Mouse (Mus musculus): ENCODE data around the gene Srebf2.
A peak's percentile ranks its signal among the peaks of the same experiment; 100 is the strongest.
"Not testable (repeated sequence)": the region's sequence is repeated elsewhere in the genome, so short reads cannot be mapped to it uniquely, and the experiment has no call there.

The Srebf2 gene

GRCm38 (mm10) chr15:82235661-82236060, 88.7 kb downstream of the Srebf2 start:
- H3K4me1 ChIP-seq (replicated peaks; ENCODE audit: low read depth, low read length) = peaks cover 90% of the 10 kb centered on the region
- H3K4me3 ChIP-seq (replicated peaks; ENCODE audit: low read length) = 0 out of 2 replicates have a peak overlapping the region, but pooled peaks have one; percentile 13
- H3K9me3 ChIP-seq (ENCODE audit: low read length) = no peaks in the 10 kb centered on the region
- TF ChIP-seq NANOG (IDR thresholded peaks at IDR 0.05; ENCODE audit: borderline replicate concordance, low read length) = no peak
- TF ChIP-seq POU5F1 (IDR thresholded peaks at IDR 0.05; ENCODE audit: borderline replicate concordance, low read length) = no peak
- no peak for TF ChIP-seq CTCF (conservative IDR thresholded peaks at IDR 0.05; ENCODE audit: low read length)
- H3K36me3 ChIP-seq (ENCODE audit: insufficient read depth, low read length) = peaks cover 89% of the 10 kb centered on the region
- H3K27me3 ChIP-seq (ENCODE audit: insufficient read depth, low read length) = no peaks in the 10 kb centered on the region

- Histone ChIP-seq H3K4me1 (replicated peaks; ENCODE audit: low read depth, low read length) (peaks cover 94% of the 10 kb centered on the region), H3K9me3 (ENCODE audit: low read length) (no peaks in the 10 kb centered on the region), H3K36me3 (ENCODE audit: insufficient read depth, low read length) (peaks cover 98% of the 10 kb centered on the region)
Measured at GRCm38 (mm10) chr15:82236565-82236964, 89.6 kb downstream of the Srebf2 start.

GRCm38 (mm10) chr15:82243311-82243710, 96.3 kb downstream of the Srebf2 start:
- peaks cover 83% of the 10 kb centered on the region for H3K4me1 ChIP-seq (replicated peaks; ENCODE audit: low read depth, low read length)
- no peaks in the 10 kb centered on the region for H3K27me3 ChIP-seq (ENCODE audit: insufficient read depth, low read length)
- TF ChIP-seq CTCF (conservative IDR thresholded peaks at IDR 0.05; ENCODE audit: low read length) (no peak), NANOG (IDR thresholded peaks at IDR 0.05; ENCODE audit: borderline replicate concordance, low read length) (no peak), POU5F1 (IDR thresholded peaks at IDR 0.05; ENCODE audit: borderline replicate concordance, low read length) (no peak)
- H3K9me3 ChIP-seq (ENCODE audit: low read length) = no peaks in the 10 kb centered on the region
- H3K4me3 ChIP-seq (replicated peaks; ENCODE audit: low read length) = peak overlapping the region; percentile 94
- H3K36me3 ChIP-seq (ENCODE audit: insufficient read depth, low read length) = peaks cover 48% of the 10 kb centered on the region

More at GRCm38 (mm10) chr15:82236565-82236964, 89.6 kb downstream of the Srebf2 start:
- H3K4me3 ChIP-seq (replicated peaks; ENCODE audit: low read length) = no peak overlapping the region
- TF ChIP-seq NANOG (IDR thresholded peaks at IDR 0.05; ENCODE audit: borderline replicate concordance, low read length) (no peak), POU5F1 (IDR thresholded peaks at IDR 0.05; ENCODE audit: borderline replicate concordance, low read length) (no peak), CTCF (conservative IDR thresholded peaks at IDR 0.05; ENCODE audit: low read length) (peak; percentile 99)
- no peaks in the 10 kb centered on the region for H3K27me3 ChIP-seq (ENCODE audit: insufficient read depth, low read length)

- H3K36me3 ChIP-seq (ENCODE audit: insufficient read depth, low read length) = peaks cover 43% of the 10 kb centered on the region
- no peaks in the 10 kb centered on the region for H3K27me3 ChIP-seq (ENCODE audit: insufficient read depth, low read length)
- peak overlapping the region; percentile 94 for H3K4me3 ChIP-seq (replicated peaks; ENCODE audit: low read length)
- peaks cover 83% of the 10 kb centered on the region for H3K4me1 ChIP-seq (replicated peaks; ENCODE audit: low read depth, low read length)
- no peaks in the 10 kb centered on the region for H3K9me3 ChIP-seq (ENCODE audit: low read length)
- TF ChIP-seq POU5F1 (IDR thresholded peaks at IDR 0.05; ENCODE audit: borderline replicate concordance, low read length) (no peak), CTCF (conservative IDR thresholded peaks at IDR 0.05; ENCODE audit: low read length) (no peak), NANOG (IDR thresholded peaks at IDR 0.05; ENCODE audit: borderline replicate concordance, low read length) (no peak)
Measured at GRCm38 (mm10) chr15:82243742-82244114, 96.7 kb downstream of the Srebf2 start.

- H3K9me3 ChIP-seq (ENCODE audit: low read length) = no peaks in the 10 kb centered on the region
- TF ChIP-seq POU5F1 (IDR thresholded peaks at IDR 0.05; ENCODE audit: borderline replicate concordance, low read length) = no peak
- no peak for TF ChIP-seq CTCF (conservative IDR thresholded peaks at IDR 0.05; ENCODE audit: low read length)
- no peak for TF ChIP-seq NANOG (IDR thresholded peaks at IDR 0.05; ENCODE audit: borderline replicate concordance, low read length)
Measured at GRCm38 (mm10) chr15:82244115-82244804, 97.3 kb downstream of the Srebf2 start, which contains the start of gene Cenpm. Gene Cenpm, minus strand, starts transcription at chr15:82244748.

GRCm38 (mm10) chr15:82244805-82245161, 97.8 kb downstream of the Srebf2 start:
- Histone ChIP-seq H3K4me1 (replicated peaks; ENCODE audit: low read depth, low read length) (peaks cover 82% of the 10 kb centered on the region), H3K4me3 (replicated peaks; ENCODE audit: low read length) (peak overlapping the region; percentile 94), H3K36me3 (ENCODE audit: insufficient read depth, low read length) (peaks cover 33% of the 10 kb centered on the region)
- not testable (repeated sequence) for H3K9me3 ChIP-seq (ENCODE audit: low read length); H3K27me3 ChIP-seq (ENCODE audit: insufficient read depth, low read length)

More at GRCm38 (mm10) chr15:82244115-82244804, 97.3 kb downstream of the Srebf2 start, which contains the start of gene Cenpm:
- Histone ChIP-seq H3K4me1 (replicated peaks; ENCODE audit: low read depth, low read length) (peaks cover 83% of the 10 kb centered on the region), H3K36me3 (ENCODE audit: insufficient read depth, low read length) (peaks cover 38% of the 10 kb centered on the region), H3K27me3 (ENCODE audit: insufficient read depth, low read length) (no peaks in the 10 kb centered on the region), H3K4me3 (replicated peaks; ENCODE audit: low read length) (peak within 1 kb of the TSS; percentile 94)

DNA sequence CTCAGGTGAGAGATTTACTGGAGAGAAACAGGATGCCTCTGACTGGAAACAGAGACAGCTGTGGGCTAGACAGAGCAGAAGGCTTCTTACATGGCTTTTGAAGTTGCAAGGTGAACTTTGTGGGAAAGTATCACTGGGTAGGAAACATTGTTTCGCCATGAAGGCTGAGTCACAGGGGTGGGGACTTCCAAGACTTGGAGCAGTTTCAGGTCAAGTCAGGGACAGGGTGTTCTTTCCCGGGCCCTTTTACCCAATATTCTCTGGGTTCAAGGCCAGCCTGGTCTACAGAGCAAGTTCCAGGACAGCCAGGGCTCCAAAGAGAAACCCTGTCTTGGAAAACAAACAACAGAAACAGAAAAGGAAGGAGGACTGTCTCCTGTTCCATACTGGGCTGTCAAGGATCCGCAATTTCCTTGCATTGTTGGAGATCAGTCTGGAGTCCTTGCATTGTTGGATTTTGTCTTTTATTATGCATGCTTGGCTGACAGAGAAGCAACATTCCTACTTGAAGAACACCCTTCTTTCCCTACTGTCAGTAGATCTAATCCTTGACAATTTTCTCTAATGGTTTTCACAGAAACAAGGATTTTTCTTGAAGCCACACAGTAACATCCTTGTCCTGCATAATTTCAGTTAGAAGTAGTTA, 100.3 kb downstream of the Srebf2 start:
- peaks cover 10% of the 10 kb centered on the region for H3K36me3 ChIP-seq (ENCODE audit: insufficient read depth, low read length)
- TF ChIP-seq NANOG (IDR thresholded peaks at IDR 0.05; ENCODE audit: borderline replicate concordance, low read length) (peak; percentile 73), POU5F1 (IDR thresholded peaks at IDR 0.05; ENCODE audit: borderline replicate concordance, low read length) (peak; percentile 79; the same call in 1 of the 2 replicates), CTCF (conservative IDR thresholded peaks at IDR 0.05; ENCODE audit: low read length) (no peak)
- H3K9me3 ChIP-seq (ENCODE audit: low read length) = peaks cover 5% of the 10 kb centered on the region; the same call in 1 of the 2 replicates
- peaks cover 79% of the 10 kb centered on the region for H3K4me1 ChIP-seq (replicated peaks; ENCODE audit: low read depth, low read length)
- no peaks in the 10 kb centered on the region for H3K27me3 ChIP-seq (ENCODE audit: insufficient read depth, low read length)
- H3K4me3 ChIP-seq (replicated peaks; ENCODE audit: low read length) = no peak overlapping the region; the same call in 1 of the 2 replicates

- peaks cover 5% of the 10 kb centered on the region; the same call in 1 of the 2 replicates for H3K9me3 ChIP-seq (ENCODE audit: low read length)
- H3K36me3 ChIP-seq (ENCODE audit: insufficient read depth, low read length) = no peaks in the 10 kb centered on the region
- H3K4me1 ChIP-seq (replicated peaks; ENCODE audit: low read depth, low read length) = peaks cover 87% of the 10 kb centered on the region
- TF ChIP-seq NANOG (IDR thresholded peaks at IDR 0.05; ENCODE audit: borderline replicate concordance, low read length) (no peak), POU5F1 (IDR thresholded peaks at IDR 0.05; ENCODE audit: borderline replicate concordance, low read length) (no peak), CTCF (conservative IDR thresholded peaks at IDR 0.05; ENCODE audit: low read length) (peak; percentile 79)
- no peaks in the 10 kb centered on the region for H3K27me3 ChIP-seq (ENCODE audit: insufficient read depth, low read length)
- no peak overlapping the region for H3K4me3 ChIP-seq (replicated peaks; ENCODE audit: low read length)
Measured at GRCm38 (mm10) chr15:82251579-82251978, 104.6 kb downstream of the Srebf2 start.
